Mouse (Mus musculus) liver, embryonic 14.5 days (tissue): Measurements from ENCODE around the gene Prrx2. TPM values are rescaled to one million over a fixed set of nuclear protein-coding genes. Genes with fewer than 3 reads are reported as not detected.

Experiments
- ATAC-seq: fragments of 200-750 bp; cut with Nextera tagmentation; 2 replicates; pipeline ENCODE4 v1.8.0; 2017; ENCODE audit warnings: moderate number of reproducible peaks, mild to moderate bottlenecking, moderate library complexity; ENCODE audit not compliant: insufficient read depth
- DNase-seq, 3 experiments: peaks; one replicate each; pipeline ENCODE4 v3.0.0-alpha.2; 2012 to 2013; ENCODE audit warnings: low read depth in 3 of 3, low spot score in 3 of 3
- H3K27ac ChIP-seq: fragments of 300-500 bp; sonication (generic); 2 replicates; pipeline ENCODE4 v1.5.1; 2014; ENCODE audit warnings: moderate library complexity, mild to moderate bottlenecking, control low read depth, inconsistent platforms
- H3K27me3 ChIP-seq: fragments of 300-500 bp; sonication (generic); 2 replicates; pipeline ENCODE4 v1.6.1; 2014; ENCODE audit warnings: mild to moderate bottlenecking, low read length, moderate library complexity; ENCODE audit not compliant: control insufficient read depth, insufficient read depth
- H3K36me3 ChIP-seq: fragments of 300-500 bp; sonication (generic); replicated peaks from 2 replicates; pipeline ENCODE4 v1.6.1; 2014; ENCODE audit warnings: low read depth; ENCODE audit not compliant: control insufficient read depth, insufficient read depth
- H3K4me1 ChIP-seq, 2 experiments: fragments of 200-500 bp in 1 of 2; fragments of 300-500 bp in 1 of 2; sonication (generic) in 1 of 2; replicated peaks; 2 replicates each; pipeline ENCODE4 v1.6.1; 2012 to 2014; ENCODE audit warnings: antibody characterized with exemption in 1 of 2, inconsistent platforms in 1 of 2, low read length in 1 of 2; ENCODE audit not compliant: control insufficient read depth in 2 of 2, insufficient read depth in 2 of 2
- H3K4me2 ChIP-seq: fragments of 300-500 bp; sonication (generic); 2 replicates; pipeline ENCODE4 v1.6.1; 2014; ENCODE audit warnings: low read depth, mild to moderate bottlenecking, control low read depth, moderate library complexity
- H3K4me3 ChIP-seq, 2 experiments: fragments of 200-500 bp in 1 of 2; fragments of 300-500 bp in 1 of 2; sonication (generic) in 1 of 2; 2 replicates each; pipeline ENCODE4 v1.5.1; 2012 to 2014; ENCODE audit warnings: low read depth in 2 of 2, low read length in 2 of 2, mild to moderate bottlenecking in 2 of 2, control low read depth in 1 of 2, inconsistent platforms in 1 of 2, moderate library complexity in 1 of 2; ENCODE audit not compliant: insufficient read depth in 1 of 2
- H3K9ac ChIP-seq: fragments of 300-500 bp; sonication (generic); replicated peaks from 2 replicates; pipeline ENCODE4 v1.6.1; 2014; ENCODE audit warnings: mild to moderate bottlenecking, control low read depth, moderate library complexity
- H3K9me3 ChIP-seq: fragments of 300-500 bp; sonication (generic); 2 replicates; pipeline ENCODE4 v1.6.1; 2016; ENCODE audit warnings: low read length, mixed read lengths; ENCODE audit not compliant: control insufficient read depth
- CTCF ChIP-seq: IDR thresholded peaks from 2 replicates; pipeline ENCODE4 v1.5.1; 2016; ENCODE audit warnings: antibody characterized with exemption, low read depth, control low read depth
- EP300 ChIP-seq: IDR thresholded peaks from 2 replicates; pipeline ENCODE4 v1.6.1; 2016; ENCODE audit warnings: antibody characterized with exemption, low read depth
- WGBS: fragments of 180-500 bp; shearing (Covaris S2); extraction: QIAGEN DNeasy Blood & Tissue Kit; methylation state at CpG from one replicate; pipeline ENCODE4 v1.1.7; 2014; ENCODE audit not compliant: insufficient replicate concordance; 5-methylcytosine and 5-hydroxymethylcytosine counted together
- polyA plus RNA-seq, 2 experiments: library from polyadenylated mRNA; depleted of rRNA in 1 of 2; stranded (reverse) in 1 of 2; unstranded in 1 of 2; fragments of >200 nt; fragmentation: Nextera tagmentation in 1 of 2; extraction: Ambion mirVana in 1 of 2; gene quantifications; 2 replicates each; pipeline versions ENCODE4 v1.2.1 to v1.2.3; 2012 to 2014

The Prrx2 gene
- polyA plus RNA-seq, 2 experiments = 0.49 TPM; not detected in 1

DNA sequence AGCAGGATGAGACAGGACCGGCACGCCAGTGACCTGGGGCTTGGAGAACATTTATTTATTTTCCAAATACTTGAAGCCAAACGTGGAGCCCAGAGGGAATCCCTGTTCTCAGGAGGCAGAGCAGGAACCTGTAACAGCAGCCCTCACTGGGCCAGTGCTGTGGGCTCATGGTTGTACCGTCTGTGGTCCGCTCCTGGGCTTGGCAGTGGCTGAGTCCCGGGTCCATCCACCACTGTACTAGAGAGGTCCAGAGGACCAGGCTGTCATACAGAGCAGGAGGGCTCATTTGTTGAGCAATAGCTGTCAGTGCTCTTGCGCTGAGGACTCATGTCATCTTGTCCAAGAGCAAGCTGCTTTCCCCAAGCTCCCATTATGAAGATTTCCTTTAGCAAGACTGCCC is 40.3 kb downstream of the Prrx2 start:
- Histone ChIP-seq H3K9ac (no peak overlapping the region), H3K4me3 (no peak overlapping the region), H3K27ac (no peak overlapping the region), H3K9me3 (no peaks in the 10 kb centered on the region), H3K36me3 (no peaks in the 10 kb centered on the region), H3K4me2 (no peak overlapping the region), H3K4me1 (no peaks in the 10 kb centered on the region), H3K27me3 (no peaks in the 10 kb centered on the region)
- 59% methylated on average over 7 of the region's 7 CpGs for WGBS
- no peak for DNase-seq
- ATAC-seq = no peak
- TF ChIP-seq CTCF = no peak
- TF ChIP-seq EP300 = no peak

DNA sequence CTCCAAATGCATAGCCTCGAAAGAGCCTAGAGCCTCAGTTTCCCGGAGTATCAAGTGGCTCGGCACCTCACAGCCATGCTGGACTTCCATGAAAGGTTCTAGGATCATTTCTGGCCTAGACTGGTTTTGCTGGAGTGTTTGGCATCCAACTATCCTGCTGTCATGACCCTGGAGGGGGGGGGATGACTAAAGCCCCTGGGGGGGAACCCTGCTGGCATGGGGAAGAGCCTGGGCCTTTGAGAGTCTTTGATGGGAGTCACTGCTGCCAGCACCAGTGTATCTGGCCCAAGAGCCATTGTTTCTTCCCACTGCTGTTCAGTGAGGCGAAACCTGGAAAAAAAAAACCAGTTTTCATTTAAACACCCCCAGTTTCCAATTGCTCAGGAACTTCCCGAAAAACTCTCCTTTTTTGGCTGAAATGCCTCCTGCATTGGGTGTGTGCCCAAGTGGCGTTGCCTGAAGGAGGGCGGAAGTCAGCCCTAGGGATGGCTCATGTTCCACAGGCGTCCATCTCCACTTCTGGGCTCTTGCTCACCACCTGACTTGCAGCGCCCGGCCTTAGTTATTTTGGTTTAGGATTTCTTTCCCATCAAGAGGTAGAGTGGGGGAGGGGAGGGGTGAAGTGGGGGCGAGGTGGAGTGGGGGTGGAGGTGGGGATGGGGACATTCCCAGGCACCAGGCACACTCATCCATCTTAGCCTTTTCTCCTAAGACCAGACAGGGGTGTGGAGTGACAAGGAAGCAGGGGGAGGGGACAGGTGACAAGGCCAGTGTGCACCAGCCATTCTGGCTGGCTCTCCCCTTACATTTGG is 41.1 kb downstream of the Prrx2 start:
- Histone ChIP-seq H3K4me2 (no peak overlapping the region), H3K4me1 (no peaks in the 10 kb centered on the region), H3K27me3 (no peaks in the 10 kb centered on the region), H3K9me3 (no peaks in the 10 kb centered on the region), H3K27ac (no peak overlapping the region), H3K4me3 (no peak overlapping the region), H3K9ac (no peak overlapping the region), H3K36me3 (no peaks in the 10 kb centered on the region)
- DNase-seq (no peak), ATAC-seq (no peak)
- WGBS = 50% methylated on average over 11 of the region's 11 CpGs
- TF ChIP-seq CTCF = no peak
- TF ChIP-seq EP300 = no peak

DNA sequence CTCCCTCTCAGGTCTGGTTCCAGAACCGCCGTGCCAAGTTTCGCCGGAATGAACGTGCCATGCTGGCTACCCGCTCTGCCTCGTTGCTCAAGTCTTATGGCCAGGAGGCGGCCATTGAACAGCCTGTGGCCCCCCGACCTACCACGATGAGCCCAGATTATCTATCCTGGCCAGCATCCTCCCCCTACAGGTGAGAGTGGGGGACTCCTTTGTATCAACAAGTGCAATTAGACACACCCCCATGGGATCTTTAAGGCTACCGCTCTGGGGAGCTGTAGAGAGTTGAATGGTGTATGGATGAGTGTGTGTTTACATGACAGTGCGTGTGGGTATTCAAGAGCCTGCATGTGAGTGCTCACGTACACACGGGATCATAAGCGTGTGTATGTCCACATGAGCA is 44.7 kb downstream of the Prrx2 start:
- H3K36me3 ChIP-seq = no peaks in the 10 kb centered on the region
- no peaks in the 10 kb centered on the region for H3K9me3 ChIP-seq
- no peak overlapping the region for H3K4me2 ChIP-seq
- no peak for TF ChIP-seq EP300
- no peak for TF ChIP-seq CTCF
- ATAC-seq (no peak), DNase-seq (no peak)
- no peak overlapping the region for H3K9ac ChIP-seq
- no peak overlapping the region for H3K27ac ChIP-seq
- H3K4me3 ChIP-seq = no peak overlapping the region
- H3K27me3 ChIP-seq = no peaks in the 10 kb centered on the region
- 79% methylated on average over 15 of the region's 15 CpGs for WGBS
- H3K4me1 ChIP-seq = no peaks in the 10 kb centered on the region

DNA sequence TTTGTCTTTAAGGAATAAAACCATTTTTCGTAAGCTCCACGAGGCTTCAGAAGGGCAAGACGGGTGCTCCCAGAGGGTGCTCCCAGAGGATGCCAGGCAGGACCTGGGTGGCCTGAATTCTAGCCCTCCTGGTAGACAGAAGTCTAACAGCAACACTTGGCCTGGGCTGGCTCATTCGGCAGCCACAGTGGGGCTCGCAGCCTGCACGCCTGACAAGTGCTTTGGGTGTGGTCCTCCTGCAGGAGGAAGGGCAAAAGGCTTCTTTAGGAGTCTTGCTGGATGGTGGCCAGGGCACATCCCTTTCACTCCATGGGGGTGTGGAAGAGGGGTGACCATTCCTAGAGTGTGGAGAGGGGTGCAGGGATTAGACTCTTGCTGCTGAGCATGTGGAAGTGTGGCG is 46.4 kb downstream of the Prrx2 start:
- Histone ChIP-seq H3K27ac (no peak overlapping the region), H3K4me1 (no peaks in the 10 kb centered on the region), H3K9me3 (no peaks in the 10 kb centered on the region), H3K36me3 (no peaks in the 10 kb centered on the region), H3K27me3 (no peaks in the 10 kb centered on the region), H3K9ac (no peak overlapping the region), H3K4me2 (no peak overlapping the region), H3K4me3 (no peak overlapping the region)
- DNase-seq = no peak
- WGBS = 64% methylated on average over 7 of the region's 7 CpGs
- no peak for TF ChIP-seq CTCF
- TF ChIP-seq EP300 = no peak
- ATAC-seq = no peak

DNA sequence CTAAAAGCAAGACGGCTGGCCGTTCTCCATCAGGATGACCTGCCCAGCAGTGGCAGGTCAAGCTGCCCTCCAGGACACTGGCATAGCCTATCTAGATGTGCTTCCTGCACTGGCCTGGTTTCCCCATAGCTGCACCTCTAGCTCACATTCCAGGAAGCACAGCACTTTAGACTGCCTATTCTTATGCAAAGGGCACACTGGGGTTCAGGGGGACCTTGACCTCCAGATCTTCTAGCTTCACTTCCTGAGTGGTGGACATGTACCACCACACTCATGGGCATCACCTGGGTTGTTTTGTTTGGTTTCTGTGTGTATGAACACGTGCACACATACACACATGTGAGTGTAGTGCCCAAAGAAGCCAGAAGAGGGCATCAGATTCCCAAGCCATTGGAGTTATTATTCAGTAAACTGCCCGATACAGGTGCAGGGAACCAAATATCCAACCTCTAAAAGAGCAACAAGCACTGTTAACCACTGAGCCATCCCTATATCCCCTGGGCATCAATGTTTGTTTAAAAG is 50.1 kb downstream of the Prrx2 start:
- Histone ChIP-seq H3K9me3 (no peaks in the 10 kb centered on the region), H3K36me3 (no peaks in the 10 kb centered on the region), H3K4me2 (no peak overlapping the region), H3K9ac (no peak overlapping the region), H3K27me3 (no peaks in the 10 kb centered on the region), H3K27ac (no peak overlapping the region), H3K4me3 (no peak overlapping the region), H3K4me1 (no peaks in the 10 kb centered on the region)
- WGBS = 76% methylated on average over 4 of the region's 4 CpGs
- no peak for ATAC-seq
- no peak for DNase-seq
- TF ChIP-seq CTCF (no peak; the same call in 1 of the 2 replicates), EP300 (no peak)
